Mouse (Mus musculus): ENCODE results near the gene Arid5a.
A peak's percentile ranks its signal among the peaks of the same experiment; 100 is the strongest.

Gene Arid5a

GRCm38 (mm10) chr1:36294402-36294801, 13.1 kb upstream of the Arid5a start:
- DNase-seq (ENCODE audit: low spot score in 2 of 2) = no peak

- no peak for DNase-seq (ENCODE audit: low spot score in 2 of 2)
Observed at GRCm38 (mm10) chr1:36296466-36297149, 10.9 kb upstream of the Arid5a start.

GRCm38 (mm10) chr1:36298107-36298506, 9.4 kb upstream of the Arid5a start:
- no peak for DNase-seq (ENCODE audit: low spot score in 2 of 2)

GRCm38 (mm10) chr1:36299126-36299525, 8.4 kb upstream of the Arid5a start:
- DNase-seq (ENCODE audit: low spot score in 2 of 2) = no peak

GRCm38 (mm10) chr1:36299676-36300075, 7.9 kb upstream of the Arid5a start:
- no peak for DNase-seq (ENCODE audit: low spot score in 2 of 2)

GRCm38 (mm10) chr1:36300486-36300885, 7.0 kb upstream of the Arid5a start:
- DNase-seq (ENCODE audit: low spot score in 2 of 2) = no peak

GRCm38 (mm10) chr1:36302273-36302672, 5.3 kb upstream of the Arid5a start:
- DNase-seq (ENCODE audit: low spot score in 2 of 2) = no peak

- no peak for DNase-seq (ENCODE audit: low spot score in 2 of 2)
Observed at GRCm38 (mm10) chr1:36302957-36303356, 4.6 kb upstream of the Arid5a start.

GRCm38 (mm10) chr1:36303381-36304320, 3.9 kb upstream of the Arid5a start:
- peak; percentile 72 to 83 for DNase-seq (ENCODE audit: low spot score in 2 of 2)

GRCm38 (mm10) chr1:36304764-36305163, 2.8 kb upstream of the Arid5a start:
- no peak for DNase-seq (ENCODE audit: low spot score in 2 of 2)

- DNase-seq (ENCODE audit: low spot score in 2 of 2) = no peak
Observed at GRCm38 (mm10) chr1:36306120-36306519, 1.4 kb upstream of the Arid5a start.

- DNase-seq (ENCODE audit: low spot score in 2 of 2) = no peak
Observed at GRCm38 (mm10) chr1:36307121-36307494, 425 bp upstream of the Arid5a start.

GRCm38 (mm10) chr1:36308451-36308901, 943 bp downstream of the Arid5a start:
- DNase-seq (ENCODE audit: low spot score in 2 of 2) = no peak

GRCm38 (mm10) chr1:36308966-36309475, 1.5 kb downstream of the Arid5a start:
- no peak for DNase-seq (ENCODE audit: low spot score in 2 of 2)

GRCm38 (mm10) chr1:36309498-36309901, 2.0 kb downstream of the Arid5a start:
- DNase-seq (ENCODE audit: low spot score in 2 of 2) = no peak

- no peak for DNase-seq (ENCODE audit: low spot score in 2 of 2)
Observed at GRCm38 (mm10) chr1:36314959-36315775, 7.6 kb downstream of the Arid5a start.

GRCm38 (mm10) chr1:36315776-36316100, 8.2 kb downstream of the Arid5a start:
- no peak for DNase-seq (ENCODE audit: low spot score in 2 of 2)

- no peak for DNase-seq (ENCODE audit: low spot score in 2 of 2)
Observed at GRCm38 (mm10) chr1:36321164-36321563, 13.6 kb downstream of the Arid5a start.

GRCm38 (mm10) chr1:36321829-36322573, 14.5 kb downstream of the Arid5a start:
- DNase-seq (ENCODE audit: low spot score in 2 of 2) = no peak

GRCm38 (mm10) chr1:36323076-36323475, 15.5 kb downstream of the Arid5a start:
- no peak for DNase-seq (ENCODE audit: low spot score in 2 of 2)

- DNase-seq (ENCODE audit: low spot score in 2 of 2) = no peak
Observed at GRCm38 (mm10) chr1:36323746-36324448, 16.4 kb downstream of the Arid5a start.
